Mouse (Mus musculus): ENCODE results near the gene Pitpnc1. TPM values are rescaled to one million over a fixed set of nuclear protein-coding genes. Genes with fewer than 3 reads are reported as not detected.
A peak's percentile ranks its signal among the peaks of the same experiment; 100 is the strongest.

The Pitpnc1 gene
- total and polyA plus RNA-seq, 2 experiments: 3.5 to 9.4 TPM

- DNase-seq (ENCODE audit: extremely low read depth, low read depth, low spot score): no peak
- H3K36me3 ChIP-seq (ENCODE audit: control insufficient read depth, insufficient read depth, low read length): no peaks in the 10 kb centered on the region
- H3K9ac ChIP-seq (ENCODE audit: low read depth, low read length): no peak overlapping the region
- peak overlapping the region; percentile 46 for H3K27ac ChIP-seq (replicated peaks; ENCODE audit: insufficient read depth, low read depth, low read length)
- no peak overlapping the region for H3K4me3 ChIP-seq (ENCODE audit: insufficient read depth, low read depth, low read length)
- H3K4me1 ChIP-seq (ENCODE audit: control insufficient read depth, insufficient read depth, low read length): peaks cover 15% of the 10 kb centered on the region
- 50% methylated on average over 6 of the region's 6 CpGs for WGBS
- H3K79me2 ChIP-seq (ENCODE audit: control insufficient read depth, insufficient read depth, low read length): peaks cover 50% of the 10 kb centered on the region
- H3K27me3 ChIP-seq (ENCODE audit: control insufficient read depth, insufficient read depth, low read length): no peaks in the 10 kb centered on the region
- TF ChIP-seq CTCF (IDR thresholded peaks at IDR 0.05; ENCODE audit: low read depth, low read length): no peak
- TF ChIP-seq POLR2A (IDR thresholded peaks at IDR 0.05; ENCODE audit: extremely low read depth, insufficient read depth, low read length): no peak
These were observed 20.4 kb downstream of the Pitpnc1 start for GRCm38 (mm10) chr11:107450097-107450496.

- H3K9ac ChIP-seq (ENCODE audit: low read depth, low read length): no peak overlapping the region
- H3K4me1 ChIP-seq (ENCODE audit: control insufficient read depth, insufficient read depth, low read length): peaks cover 10% of the 10 kb centered on the region
- H3K27ac ChIP-seq (replicated peaks; ENCODE audit: insufficient read depth, low read depth, low read length): 0 out of 2 replicates have a peak overlapping the region, but pooled peaks have one; percentile 10
- H3K4me3 ChIP-seq (ENCODE audit: insufficient read depth, low read depth, low read length): no peak overlapping the region
- no peaks in the 10 kb centered on the region for H3K36me3 ChIP-seq (ENCODE audit: control insufficient read depth, insufficient read depth, low read length)
- WGBS: 90% methylated on average over 17 of the region's 17 CpGs
- TF ChIP-seq CTCF (IDR thresholded peaks at IDR 0.05; ENCODE audit: low read depth, low read length) (no peak), POLR2A (IDR thresholded peaks at IDR 0.05; ENCODE audit: extremely low read depth, insufficient read depth, low read length) (no peak)
- no peak for DNase-seq (ENCODE audit: extremely low read depth, low read depth, low spot score)
- no peaks in the 10 kb centered on the region for H3K27me3 ChIP-seq (ENCODE audit: control insufficient read depth, insufficient read depth, low read length)
- H3K79me2 ChIP-seq (ENCODE audit: control insufficient read depth, insufficient read depth, low read length): peaks cover 45% of the 10 kb centered on the region
These were observed 21.2 kb downstream of the Pitpnc1 start for GRCm38 (mm10) chr11:107449169-107449910.

GRCm38 (mm10) chr11:107447915-107448314, 22.6 kb downstream of the Pitpnc1 start:
- 94% methylated on average over 9 of the region's 9 CpGs for WGBS
- Histone ChIP-seq H3K4me1 (ENCODE audit: control insufficient read depth, insufficient read depth, low read length) (peaks cover 8% of the 10 kb centered on the region), H3K27ac (replicated peaks; ENCODE audit: insufficient read depth, low read depth, low read length) (no peak overlapping the region), H3K79me2 (ENCODE audit: control insufficient read depth, insufficient read depth, low read length) (peaks cover 49% of the 10 kb centered on the region), H3K36me3 (ENCODE audit: control insufficient read depth, insufficient read depth, low read length) (no peaks in the 10 kb centered on the region), H3K27me3 (ENCODE audit: control insufficient read depth, insufficient read depth, low read length) (no peaks in the 10 kb centered on the region), H3K9ac (ENCODE audit: low read depth, low read length) (no peak overlapping the region), H3K4me3 (ENCODE audit: insufficient read depth, low read depth, low read length) (no peak overlapping the region)
- TF ChIP-seq POLR2A (IDR thresholded peaks at IDR 0.05; ENCODE audit: extremely low read depth, insufficient read depth, low read length) (no peak), CTCF (IDR thresholded peaks at IDR 0.05; ENCODE audit: low read depth, low read length) (no peak)
- no peak for DNase-seq (ENCODE audit: extremely low read depth, low read depth, low spot score)

GRCm38 (mm10) chr11:107447349-107447748, 23.1 kb downstream of the Pitpnc1 start:
- Histone ChIP-seq H3K36me3 (ENCODE audit: control insufficient read depth, insufficient read depth, low read length) (no peaks in the 10 kb centered on the region), H3K79me2 (ENCODE audit: control insufficient read depth, insufficient read depth, low read length) (peaks cover 49% of the 10 kb centered on the region), H3K27ac (replicated peaks; ENCODE audit: insufficient read depth, low read depth, low read length) (no peak overlapping the region), H3K9ac (ENCODE audit: low read depth, low read length) (no peak overlapping the region), H3K4me1 (ENCODE audit: control insufficient read depth, insufficient read depth, low read length) (peaks cover 8% of the 10 kb centered on the region), H3K4me3 (ENCODE audit: insufficient read depth, low read depth, low read length) (no peak overlapping the region), H3K27me3 (ENCODE audit: control insufficient read depth, insufficient read depth, low read length) (no peaks in the 10 kb centered on the region)
- DNase-seq (ENCODE audit: extremely low read depth, low read depth, low spot score): no peak
- TF ChIP-seq CTCF (IDR thresholded peaks at IDR 0.05; ENCODE audit: low read depth, low read length) (no peak), POLR2A (IDR thresholded peaks at IDR 0.05; ENCODE audit: extremely low read depth, insufficient read depth, low read length) (no peak)
- 50% methylated on average over 5 of the region's 5 CpGs for WGBS

GRCm38 (mm10) chr11:107446650-107447049, 23.8 kb downstream of the Pitpnc1 start:
- Histone ChIP-seq H3K9ac (ENCODE audit: low read depth, low read length) (no peak overlapping the region), H3K27me3 (ENCODE audit: control insufficient read depth, insufficient read depth, low read length) (no peaks in the 10 kb centered on the region), H3K27ac (replicated peaks; ENCODE audit: insufficient read depth, low read depth, low read length) (no peak overlapping the region), H3K4me1 (ENCODE audit: control insufficient read depth, insufficient read depth, low read length) (peaks cover 5% of the 10 kb centered on the region; the same call in 1 of the 2 replicates), H3K36me3 (ENCODE audit: control insufficient read depth, insufficient read depth, low read length) (no peaks in the 10 kb centered on the region), H3K4me3 (ENCODE audit: insufficient read depth, low read depth, low read length) (no peak overlapping the region), H3K79me2 (ENCODE audit: control insufficient read depth, insufficient read depth, low read length) (peaks cover 54% of the 10 kb centered on the region)
- TF ChIP-seq POLR2A (IDR thresholded peaks at IDR 0.05; ENCODE audit: extremely low read depth, insufficient read depth, low read length): no peak
- TF ChIP-seq CTCF (IDR thresholded peaks at IDR 0.05; ENCODE audit: low read depth, low read length): no peak
- DNase-seq (ENCODE audit: extremely low read depth, low read depth, low spot score): no peak
- 78% methylated on average over 6 of the region's 6 CpGs for WGBS

GRCm38 (mm10) chr11:107445683-107446082, 24.8 kb downstream of the Pitpnc1 start:
- 92% methylated on average over 3 of the region's 3 CpGs for WGBS

More at GRCm38 (mm10) chr11:107445683-107446082, 24.8 kb downstream of the Pitpnc1 start:
- Histone ChIP-seq H3K27ac (replicated peaks; ENCODE audit: insufficient read depth, low read depth, low read length) (no peak overlapping the region), H3K27me3 (ENCODE audit: control insufficient read depth, insufficient read depth, low read length) (no peaks in the 10 kb centered on the region), H3K4me1 (ENCODE audit: control insufficient read depth, insufficient read depth, low read length) (peaks cover 2% of the 10 kb centered on the region; the same call in 1 of the 2 replicates), H3K36me3 (ENCODE audit: control insufficient read depth, insufficient read depth, low read length) (no peaks in the 10 kb centered on the region), H3K9ac (ENCODE audit: low read depth, low read length) (no peak overlapping the region), H3K79me2 (ENCODE audit: control insufficient read depth, insufficient read depth, low read length) (peaks cover 58% of the 10 kb centered on the region), H3K4me3 (ENCODE audit: insufficient read depth, low read depth, low read length) (no peak overlapping the region)
- no peak for DNase-seq (ENCODE audit: extremely low read depth, low read depth, low spot score)
- TF ChIP-seq CTCF (IDR thresholded peaks at IDR 0.05; ENCODE audit: low read depth, low read length) (no peak), POLR2A (IDR thresholded peaks at IDR 0.05; ENCODE audit: extremely low read depth, insufficient read depth, low read length) (no peak)
